Mouse (Mus musculus): ENCODE results near the gene Fignl1. TPM values are rescaled to one million over a fixed set of nuclear protein-coding genes. Genes with fewer than 3 reads are reported as not detected.

The Fignl1 gene
- polyA plus RNA-seq, 1 experiment from 2014 or later: 27.8 TPM

DNA sequence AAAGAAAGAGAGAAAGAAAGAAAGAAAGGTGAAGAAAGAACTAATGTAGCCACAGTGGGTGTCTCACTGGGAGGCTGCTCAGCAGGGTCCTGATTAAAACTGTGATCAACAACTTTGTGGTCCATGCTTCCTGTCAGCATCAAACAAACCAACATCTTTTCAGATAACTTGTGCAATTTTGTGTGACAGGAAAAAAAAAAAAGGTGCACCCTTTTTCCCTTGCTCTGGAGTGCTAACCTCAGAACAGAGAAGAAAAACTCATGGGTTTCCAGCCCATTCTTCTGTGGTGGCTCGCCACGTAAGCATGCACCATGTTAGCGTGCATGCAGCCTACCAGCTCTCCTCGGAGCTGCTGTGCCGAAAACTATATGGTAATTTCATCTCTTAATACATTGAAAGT is 67.2 kb downstream of the Fignl1 start:
- no peak overlapping the region for H3K9ac ChIP-seq (ENCODE audit: low read depth, low read length)
- DNase-seq (ENCODE audit: low spot score) (no peak), ATAC-seq (replicated peaks; ENCODE audit: low FRiP score, low read depth) (no peak)
- WGBS: 93% methylated on average over 5 of the region's 5 CpGs
- no peak overlapping the region for H3K4me2 ChIP-seq (ENCODE audit: low read length)
- no peak for TF ChIP-seq CTCF (IDR thresholded peaks at IDR 0.05; ENCODE audit: low read depth)
- H3K27me3 ChIP-seq (ENCODE audit: insufficient read depth, low read length): no peaks in the 10 kb centered on the region
- H3K27ac ChIP-seq: no peak overlapping the region
- no peaks in the 10 kb centered on the region for H3K36me3 ChIP-seq (ENCODE audit: insufficient read depth, low read length)
- H3K4me3 ChIP-seq (replicated peaks; ENCODE audit: low read depth, low read length): no peak overlapping the region
- H3K9me3 ChIP-seq (replicated peaks; ENCODE audit: low read length): no peaks in the 10 kb centered on the region
- no peaks in the 10 kb centered on the region for H3K4me1 ChIP-seq (replicated peaks; ENCODE audit: insufficient read depth, low read length)

DNA sequence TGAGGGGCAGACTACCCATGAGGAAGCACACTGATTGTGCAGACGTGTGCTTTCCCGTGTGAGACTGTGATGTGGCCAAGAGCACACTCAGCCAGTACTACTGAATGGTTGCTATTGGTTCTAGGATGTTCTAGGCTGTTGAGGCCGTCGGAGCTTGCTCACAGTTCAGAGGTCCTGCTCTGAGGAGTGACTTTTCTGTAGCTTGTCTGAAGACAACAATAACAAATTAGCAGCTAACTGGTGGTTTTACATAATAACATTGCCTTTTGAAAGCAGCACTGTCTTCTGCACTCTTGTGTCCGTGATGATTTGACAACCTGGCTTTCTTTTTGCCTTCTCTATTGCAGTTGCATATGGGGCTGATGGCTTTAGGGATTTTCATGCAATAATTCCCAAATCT is 68.2 kb downstream of the Fignl1 start:
- ATAC-seq (replicated peaks; ENCODE audit: low FRiP score, low read depth): no peak
- Histone ChIP-seq H3K9me3 (replicated peaks; ENCODE audit: low read length) (no peaks in the 10 kb centered on the region), H3K4me1 (replicated peaks; ENCODE audit: insufficient read depth, low read length) (no peaks in the 10 kb centered on the region), H3K9ac (ENCODE audit: low read depth, low read length) (no peak overlapping the region), H3K36me3 (ENCODE audit: insufficient read depth, low read length) (no peaks in the 10 kb centered on the region), H3K4me3 (replicated peaks; ENCODE audit: low read depth, low read length) (no peak overlapping the region), H3K27me3 (ENCODE audit: insufficient read depth, low read length) (no peaks in the 10 kb centered on the region), H3K27ac (no peak overlapping the region), H3K4me2 (ENCODE audit: low read length) (no peak overlapping the region)
- no peak for DNase-seq (ENCODE audit: low spot score)
- 77% methylated on average over 5 of the region's 5 CpGs for WGBS
- TF ChIP-seq CTCF (IDR thresholded peaks at IDR 0.05; ENCODE audit: low read depth): no peak

GRCm38 (mm10) chr11:11739054-11739453 is 69.7 kb downstream of the Fignl1 start:
- no peak for TF ChIP-seq CTCF (IDR thresholded peaks at IDR 0.05; ENCODE audit: low read depth)
- 88% methylated on average over 3 of the region's 3 CpGs for WGBS
- Histone ChIP-seq H3K36me3 (ENCODE audit: insufficient read depth, low read length) (no peaks in the 10 kb centered on the region), H3K4me2 (ENCODE audit: low read length) (no peak overlapping the region), H3K4me1 (replicated peaks; ENCODE audit: insufficient read depth, low read length) (no peaks in the 10 kb centered on the region), H3K4me3 (replicated peaks; ENCODE audit: low read depth, low read length) (no peak overlapping the region), H3K27ac (no peak overlapping the region), H3K9ac (ENCODE audit: low read depth, low read length) (no peak overlapping the region), H3K9me3 (replicated peaks; ENCODE audit: low read length) (no peaks in the 10 kb centered on the region), H3K27me3 (ENCODE audit: insufficient read depth, low read length) (no peaks in the 10 kb centered on the region)
- no peak for DNase-seq (ENCODE audit: low spot score)
- ATAC-seq (replicated peaks; ENCODE audit: low FRiP score, low read depth): no peak

DNA sequence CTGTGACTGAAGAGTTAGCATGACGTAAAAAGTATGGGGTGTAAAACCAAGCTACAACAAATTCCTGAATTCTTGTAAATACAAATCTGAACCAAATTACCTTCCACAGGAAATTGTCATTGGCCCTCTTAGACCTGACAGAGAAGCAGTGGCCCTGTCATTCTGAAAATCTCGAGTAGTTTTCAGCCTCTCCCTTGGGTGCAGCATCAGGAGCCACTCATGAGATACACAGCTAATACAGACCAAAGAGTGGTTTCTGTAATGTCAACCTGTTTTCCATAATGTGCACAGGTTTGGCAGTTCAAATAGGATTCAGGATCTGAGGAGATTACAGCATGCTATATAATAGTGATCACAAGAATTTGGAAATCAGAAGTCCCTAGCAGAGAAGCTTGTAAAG is 71.2 kb downstream of the Fignl1 start:
- TF ChIP-seq CTCF (IDR thresholded peaks at IDR 0.05; ENCODE audit: low read depth): no peak
- 65% methylated on average over 2 of the region's 2 CpGs for WGBS
- no peak overlapping the region for H3K9ac ChIP-seq (ENCODE audit: low read depth, low read length)
- H3K27me3 ChIP-seq (ENCODE audit: insufficient read depth, low read length): no peaks in the 10 kb centered on the region
- H3K4me1 ChIP-seq (replicated peaks; ENCODE audit: insufficient read depth, low read length): no peaks in the 10 kb centered on the region
- ATAC-seq (replicated peaks; ENCODE audit: low FRiP score, low read depth) (no peak), DNase-seq (ENCODE audit: low spot score) (no peak)
- H3K4me3 ChIP-seq (replicated peaks; ENCODE audit: low read depth, low read length): no peak overlapping the region
- no peak overlapping the region for H3K27ac ChIP-seq
- H3K4me2 ChIP-seq (ENCODE audit: low read length): no peak overlapping the region
- no peaks in the 10 kb centered on the region for H3K36me3 ChIP-seq (ENCODE audit: insufficient read depth, low read length)
- no peaks in the 10 kb centered on the region for H3K9me3 ChIP-seq (replicated peaks; ENCODE audit: low read length)

Other genes with a start within 250 kb of the Fignl1 start
- not detected in 2 replicates for gene 4930512M02Rik, start 181.1 kb downstream of the Fignl1 start, polyA plus RNA-seq (2015; fragmentation: Nextera tagmentation; extraction: Ambion mirVana)
- gene Ikzf1, start 124.0 kb downstream of the Fignl1 start, polyA plus RNA-seq (2015; fragmentation: Nextera tagmentation; extraction: Ambion mirVana): 0.32 and 0.63 TPM in 2 replicates
- gene Ddc, start 89.2 kb upstream of the Fignl1 start, polyA plus RNA-seq (2015; fragmentation: Nextera tagmentation; extraction: Ambion mirVana): 14.2 and 17.4 TPM in 2 replicates
- 142 and 158 TPM in 2 replicates for gene Grb10, start 229.7 kb upstream of the Fignl1 start, polyA plus RNA-seq (2015; fragmentation: Nextera tagmentation; extraction: Ambion mirVana)